Mouse (Mus musculus): ENCODE results near the gene Ak5. TPM values are rescaled to one million over a fixed set of nuclear protein-coding genes. Genes with fewer than 3 reads are reported as not detected.

Ak5 gene
- total and polyA plus RNA-seq, 2 experiments from 2014 or later = 0.11 TPM; not detected in 1

- 86% methylated on average over 7 of the region's 7 CpGs for WGBS
- H3K4me1 ChIP-seq (ENCODE audit: control insufficient read depth, insufficient read depth) = no peaks in the 10 kb centered on the region
- H3K36me3 ChIP-seq (replicated peaks; ENCODE audit: control insufficient read depth, insufficient read depth, low read length) = no peaks in the 10 kb centered on the region
Observed at GRCm38 (mm10) chr3:152577763-152578162, 90.4 kb downstream of the Ak5 start.

DNA sequence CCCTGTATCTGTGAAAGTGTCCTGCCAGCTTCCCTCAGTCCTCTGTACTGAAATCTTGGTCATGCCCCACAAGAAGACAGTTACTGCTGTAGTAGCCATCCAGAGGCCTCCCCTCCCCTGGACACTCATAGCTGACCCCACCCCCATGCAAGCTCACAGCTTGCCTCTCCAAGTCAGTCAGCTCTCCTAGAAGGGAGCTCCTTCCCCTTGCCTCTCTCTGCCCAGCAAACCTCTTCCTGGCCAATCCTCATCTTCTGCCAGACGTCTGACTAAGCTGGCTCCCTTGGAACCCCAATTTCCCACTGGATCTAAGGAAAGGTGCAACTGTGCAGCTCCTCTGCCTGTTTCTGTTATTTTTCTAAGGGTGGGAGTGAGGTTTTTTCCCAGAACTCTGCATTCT is 90.9 kb downstream of the Ak5 start:
- Histone ChIP-seq H3K9me3 (replicated peaks; ENCODE audit: control insufficient read depth, low read length) (no peaks in the 10 kb centered on the region), H3K9ac (replicated peaks; ENCODE audit: low read depth, low read length) (no peak overlapping the region), H3K36me3 (replicated peaks; ENCODE audit: control insufficient read depth, insufficient read depth, low read length) (no peaks in the 10 kb centered on the region), H3K4me2 (ENCODE audit: low read depth, low read length) (no peak overlapping the region), H3K27me3 (ENCODE audit: control insufficient read depth, insufficient read depth, low read length) (no peaks in the 10 kb centered on the region), H3K4me1 (ENCODE audit: control insufficient read depth, insufficient read depth) (no peaks in the 10 kb centered on the region), H3K27ac (ENCODE audit: low read depth) (no peak overlapping the region), H3K4me3 (ENCODE audit: low read depth, low read length) (no peak overlapping the region)
- 27% methylated on average over 1 of the region's 1 CpGs for WGBS
- ATAC-seq (ENCODE audit: insufficient read depth, low read depth) (no peak), DNase-seq (ENCODE audit: low spot score) (no peak)
- TF ChIP-seq CTCF (IDR thresholded peaks at IDR 0.05; ENCODE audit: low read depth) (no peak), EP300 (IDR thresholded peaks at IDR 0.05; ENCODE audit: low read depth) (no peak)

More at GRCm38 (mm10) chr3:152577763-152578162, 90.4 kb downstream of the Ak5 start:
- no peak for TF ChIP-seq CTCF (IDR thresholded peaks at IDR 0.05; ENCODE audit: low read depth)
- TF ChIP-seq EP300 (IDR thresholded peaks at IDR 0.05; ENCODE audit: low read depth) = no peak
- no peaks in the 10 kb centered on the region for H3K27me3 ChIP-seq (ENCODE audit: control insufficient read depth, insufficient read depth, low read length)
- H3K27ac ChIP-seq (ENCODE audit: low read depth) = no peak overlapping the region
- H3K4me2 ChIP-seq (ENCODE audit: low read depth, low read length) = no peak overlapping the region
- no peak for ATAC-seq (ENCODE audit: insufficient read depth, low read depth)
- H3K4me3 ChIP-seq (ENCODE audit: low read depth, low read length) = no peak overlapping the region
- no peak overlapping the region for H3K9ac ChIP-seq (replicated peaks; ENCODE audit: low read depth, low read length)
- DNase-seq (ENCODE audit: low spot score) = no peak
- no peaks in the 10 kb centered on the region for H3K9me3 ChIP-seq (replicated peaks; ENCODE audit: control insufficient read depth, low read length)

DNA sequence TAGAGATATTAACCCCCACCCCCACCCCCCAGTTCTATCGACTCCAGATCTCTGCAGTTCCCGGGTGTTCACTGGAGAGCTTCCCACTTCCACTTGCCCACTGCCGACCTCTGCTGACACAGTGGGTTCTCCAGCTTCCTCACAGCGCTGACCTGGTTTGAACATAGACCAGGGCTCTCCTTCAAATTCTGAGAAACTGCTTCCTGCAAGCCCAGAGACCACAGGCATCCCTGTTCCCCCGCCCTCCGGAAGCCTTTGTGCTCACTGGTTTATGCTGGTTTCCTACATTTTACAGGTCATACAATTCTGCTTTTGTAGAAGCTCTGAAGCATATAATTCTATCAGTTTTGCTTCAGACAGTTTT is 98.9 kb downstream of the Ak5 start:
- H3K36me3 ChIP-seq (replicated peaks; ENCODE audit: control insufficient read depth, insufficient read depth, low read length) = no peaks in the 10 kb centered on the region
- TF ChIP-seq EP300 (IDR thresholded peaks at IDR 0.05; ENCODE audit: low read depth) (no peak), CTCF (IDR thresholded peaks at IDR 0.05; ENCODE audit: low read depth) (no peak)
- H3K27me3 ChIP-seq (ENCODE audit: control insufficient read depth, insufficient read depth, low read length) = no peaks in the 10 kb centered on the region
- no peak overlapping the region for H3K9ac ChIP-seq (replicated peaks; ENCODE audit: low read depth, low read length)
- no peak overlapping the region for H3K27ac ChIP-seq (ENCODE audit: low read depth)
- DNase-seq (ENCODE audit: low spot score) = no peak
- no peak overlapping the region for H3K4me2 ChIP-seq (ENCODE audit: low read depth, low read length)
- H3K9me3 ChIP-seq (replicated peaks; ENCODE audit: control insufficient read depth, low read length) = no peaks in the 10 kb centered on the region
- ATAC-seq (ENCODE audit: insufficient read depth, low read depth) = no peak
- peaks cover 6% of the 10 kb centered on the region; the same call in 1 of the 2 replicates for H3K4me1 ChIP-seq (ENCODE audit: control insufficient read depth, insufficient read depth)
- WGBS = 47% methylated on average over 6 of the region's 6 CpGs
- no peak overlapping the region for H3K4me3 ChIP-seq (ENCODE audit: low read depth, low read length)

DNA sequence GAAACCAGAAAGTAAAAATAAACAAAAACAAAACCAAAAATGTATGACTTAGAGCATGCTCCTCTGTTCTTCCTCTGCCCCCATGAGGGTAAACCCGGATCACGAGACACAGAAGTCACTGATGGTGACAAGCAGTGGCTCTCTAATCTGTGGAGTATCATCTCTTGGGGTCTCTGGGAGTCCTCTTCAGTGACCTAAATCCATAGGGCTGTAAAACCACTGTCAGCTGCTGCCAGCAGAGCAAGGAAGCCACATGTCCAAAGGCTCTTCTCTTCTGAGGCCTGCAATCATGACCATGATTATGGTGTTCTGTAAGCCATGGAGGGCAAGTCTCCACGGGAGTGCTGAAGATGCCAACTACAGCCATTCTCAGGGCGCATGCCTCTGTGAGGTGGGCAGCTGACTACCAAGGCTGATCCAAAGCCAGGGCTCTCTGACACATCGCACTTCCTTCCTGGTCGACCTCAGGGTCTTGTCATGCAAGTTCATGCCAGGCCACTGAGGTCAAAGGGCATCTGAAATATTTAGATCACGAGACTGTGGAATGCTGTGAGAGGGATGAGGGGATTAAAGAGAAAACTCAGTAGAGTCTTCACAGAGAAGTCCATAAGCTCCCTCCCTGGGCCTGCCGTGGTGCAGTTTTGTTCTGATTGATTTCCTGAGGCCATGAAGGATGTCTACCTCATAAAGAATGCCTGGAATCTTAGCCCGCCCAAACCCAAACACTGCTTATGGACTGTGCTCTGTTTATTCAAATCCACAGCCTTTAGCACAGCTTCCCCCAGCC is 99.5 kb downstream of the Ak5 start:
- H3K27me3 ChIP-seq (ENCODE audit: control insufficient read depth, insufficient read depth, low read length) = no peaks in the 10 kb centered on the region
- no peak overlapping the region for H3K4me2 ChIP-seq (ENCODE audit: low read depth, low read length)
- no peak overlapping the region for H3K9ac ChIP-seq (replicated peaks; ENCODE audit: low read depth, low read length)
- H3K4me3 ChIP-seq (ENCODE audit: low read depth, low read length) = no peak overlapping the region
- TF ChIP-seq CTCF (IDR thresholded peaks at IDR 0.05; ENCODE audit: low read depth) (no peak), EP300 (IDR thresholded peaks at IDR 0.05; ENCODE audit: low read depth) (no peak)
- no peaks in the 10 kb centered on the region for H3K9me3 ChIP-seq (replicated peaks; ENCODE audit: control insufficient read depth, low read length)
- 48% methylated on average over 9 of the region's 9 CpGs for WGBS
- no peaks in the 10 kb centered on the region for H3K36me3 ChIP-seq (replicated peaks; ENCODE audit: control insufficient read depth, insufficient read depth, low read length)
- ATAC-seq (ENCODE audit: insufficient read depth, low read depth) = no peak
- H3K4me1 ChIP-seq (ENCODE audit: control insufficient read depth, insufficient read depth) = peaks cover 6% of the 10 kb centered on the region; the same call in 1 of the 2 replicates
- no peak overlapping the region for H3K27ac ChIP-seq (ENCODE audit: low read depth)
- DNase-seq (ENCODE audit: low spot score) = no peak

- WGBS = 51% methylated on average over 6 of the region's 6 CpGs
- ATAC-seq (ENCODE audit: insufficient read depth, low read depth) (no peak), DNase-seq (ENCODE audit: low spot score) (no peak)
- Histone ChIP-seq H3K27me3 (ENCODE audit: control insufficient read depth, insufficient read depth, low read length) (no peaks in the 10 kb centered on the region), H3K4me2 (ENCODE audit: low read depth, low read length) (no peak overlapping the region), H3K9ac (replicated peaks; ENCODE audit: low read depth, low read length) (no peak overlapping the region), H3K4me1 (ENCODE audit: control insufficient read depth, insufficient read depth) (peaks cover 6% of the 10 kb centered on the region; the same call in 1 of the 2 replicates), H3K36me3 (replicated peaks; ENCODE audit: control insufficient read depth, insufficient read depth, low read length) (no peaks in the 10 kb centered on the region), H3K27ac (ENCODE audit: low read depth) (no peak overlapping the region), H3K9me3 (replicated peaks; ENCODE audit: control insufficient read depth, low read length) (no peaks in the 10 kb centered on the region), H3K4me3 (ENCODE audit: low read depth, low read length) (no peak overlapping the region)
- no peak for TF ChIP-seq CTCF (IDR thresholded peaks at IDR 0.05; ENCODE audit: low read depth)
- no peak for TF ChIP-seq EP300 (IDR thresholded peaks at IDR 0.05; ENCODE audit: low read depth)
Observed at GRCm38 (mm10) chr3:152564516-152565113, 103.5 kb downstream of the Ak5 start.

Measured in heart, postnatal 0 days (tissue).